Mouse (Mus musculus): ENCODE data around the gene Anks4b.

Anks4b gene

DNA sequence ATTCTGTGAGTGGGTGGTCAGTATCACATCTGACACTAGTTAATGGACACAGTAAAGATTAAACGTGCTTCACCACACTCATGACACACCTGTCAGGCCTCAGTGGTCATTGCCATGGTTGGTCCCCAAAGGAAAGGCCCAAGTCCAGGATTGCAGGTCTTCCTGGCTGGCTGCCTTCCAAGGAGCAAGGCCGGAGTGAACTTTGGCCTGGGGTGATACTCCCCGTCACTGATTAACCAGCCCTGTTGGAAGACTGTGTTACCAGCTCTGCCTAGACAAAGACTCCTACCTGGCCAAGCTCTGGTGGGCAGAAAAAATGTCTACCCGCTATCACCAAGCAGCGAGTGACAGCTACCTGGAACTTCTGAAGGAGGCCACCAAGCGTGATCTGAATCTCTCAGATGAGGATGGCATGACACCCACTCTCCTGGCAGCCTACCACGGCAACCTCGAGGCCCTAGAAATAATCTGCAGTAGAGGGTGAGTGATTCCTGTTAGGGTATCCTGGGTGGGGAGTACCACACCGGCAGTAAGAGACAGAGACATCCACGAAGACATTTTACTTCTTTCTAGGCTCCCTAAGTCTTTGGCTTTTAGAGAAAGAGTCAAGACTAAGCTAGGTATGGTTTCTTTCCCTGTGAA lies at the start of gene Anks4b:
Anks4b (plus strand) TSS at position 256 of the 642 bp plus-strand sequence.
- DNase-seq (ENCODE audit: low spot score in 2 of 2), result no peak

DNA sequence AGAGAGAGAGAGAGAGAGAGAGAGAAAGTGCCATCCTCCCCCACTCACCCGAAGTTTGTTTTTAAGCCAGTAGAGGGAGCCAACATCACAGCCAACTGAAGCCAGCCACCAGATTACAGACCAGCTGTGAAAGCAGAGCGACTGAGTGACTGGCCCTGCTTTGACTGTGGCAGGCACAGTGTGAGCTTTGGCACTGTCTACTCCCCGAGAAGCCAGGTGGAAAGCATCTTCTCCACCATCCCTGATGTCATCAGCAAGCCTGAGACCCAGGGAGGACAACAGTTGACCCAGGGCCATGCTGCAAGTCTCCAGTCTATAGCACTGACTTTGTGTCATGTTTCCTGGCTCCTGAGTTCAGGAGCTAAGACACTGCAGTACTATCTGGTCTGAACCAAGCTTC lies 48.8 kb upstream of the Anks4b start:
- peak in 1 of 2 experiments; percentile 7 for DNase-seq (ENCODE audit: low spot score in 2 of 2)

DNA sequence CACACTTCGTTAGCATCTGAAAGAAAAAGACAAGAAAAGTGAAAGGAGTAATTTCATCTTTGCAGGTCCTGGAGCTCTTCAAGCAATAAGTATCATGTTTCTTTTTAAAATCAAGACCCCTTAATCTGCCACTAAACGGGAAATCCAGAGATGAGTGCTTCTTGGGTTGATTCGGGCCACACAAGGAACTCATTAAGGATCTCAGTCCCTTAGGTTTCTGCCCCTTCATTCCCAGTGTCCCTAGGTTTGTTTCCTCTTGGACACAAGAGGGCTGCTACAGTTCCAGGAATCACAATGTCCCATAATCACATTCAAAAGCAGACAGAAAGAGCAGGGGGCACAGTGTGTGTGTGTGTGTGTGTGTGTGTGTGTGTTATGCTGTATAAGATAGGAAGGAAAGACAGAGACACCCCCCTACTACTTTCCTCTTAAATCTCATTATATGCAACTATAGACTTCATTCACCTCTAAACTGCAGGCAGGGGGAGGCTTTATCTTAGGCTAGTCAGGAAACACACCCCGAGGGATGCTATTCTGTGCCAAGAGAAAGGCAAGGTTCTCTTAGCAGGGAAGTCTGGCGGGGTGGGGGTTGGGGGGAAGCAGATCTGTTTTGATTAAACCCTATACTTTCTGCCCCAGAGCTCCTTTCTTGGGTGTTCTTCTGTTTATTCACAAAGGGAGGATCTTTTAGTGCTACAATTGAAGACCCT lies 46.5 kb upstream of the Anks4b start:
- DNase-seq (ENCODE audit: low spot score in 2 of 2), result no peak

DNA sequence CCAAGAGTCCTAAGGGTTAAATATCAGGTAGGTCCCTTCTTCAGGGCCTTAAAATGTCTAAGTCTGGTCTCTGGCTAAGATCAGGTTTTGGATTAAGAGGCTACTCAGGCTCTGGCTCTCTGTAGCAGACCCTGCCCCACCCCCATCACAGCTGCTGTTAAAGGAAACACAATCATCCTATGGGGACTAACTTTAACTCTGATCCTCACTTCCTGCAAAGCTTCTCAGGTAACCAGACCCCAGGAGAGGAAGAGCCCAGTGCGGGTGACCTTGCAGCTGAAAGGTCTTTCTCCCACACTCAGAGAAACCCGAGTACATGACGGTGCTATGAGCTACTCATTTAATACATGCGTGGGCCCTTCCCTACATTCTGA lies 46.0 kb upstream of the Anks4b start:
- DNase-seq (ENCODE audit: low spot score in 2 of 2), result no peak

DNA sequence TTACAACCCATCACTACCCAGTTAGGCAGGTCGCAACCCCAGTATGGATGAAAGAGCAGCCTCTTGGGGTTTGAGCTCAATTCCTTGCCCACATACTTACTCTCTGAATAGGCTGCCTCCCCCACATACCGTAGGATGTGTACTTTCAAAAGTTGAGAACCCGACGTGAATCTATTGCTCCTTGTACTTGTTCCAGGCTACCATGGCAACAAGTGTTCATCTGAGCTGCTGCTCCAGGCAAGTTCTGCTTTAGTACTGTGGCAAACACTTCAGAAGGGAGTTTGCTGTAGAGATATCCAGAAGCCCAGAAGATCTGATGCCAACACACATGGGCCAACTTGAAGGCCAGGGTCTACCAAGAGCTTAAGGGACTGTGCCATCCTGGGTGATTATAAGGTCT lies 44.7 kb upstream of the Anks4b start:
- no peak for DNase-seq (ENCODE audit: low spot score in 2 of 2)

DNA sequence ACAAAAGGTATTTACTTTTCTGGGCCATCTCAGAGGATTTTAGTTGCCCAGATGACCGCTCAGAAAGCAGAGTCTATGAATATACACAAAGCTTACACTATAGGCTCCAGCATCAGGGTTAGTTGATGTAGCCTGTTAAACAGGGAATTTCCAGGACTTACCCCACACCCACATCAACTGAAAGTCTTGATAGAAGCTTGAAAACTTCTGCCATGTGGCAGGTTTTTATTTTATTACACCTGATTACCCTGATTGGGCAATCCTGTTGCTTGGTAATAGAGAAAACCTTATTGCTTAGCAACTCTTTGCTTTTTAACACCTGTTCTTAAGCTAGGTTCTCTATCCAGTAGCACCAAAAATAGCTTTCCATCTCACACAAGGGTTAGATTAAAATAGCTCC lies 30.9 kb upstream of the Anks4b start:
- no peak for DNase-seq (ENCODE audit: low spot score in 2 of 2)

DNA sequence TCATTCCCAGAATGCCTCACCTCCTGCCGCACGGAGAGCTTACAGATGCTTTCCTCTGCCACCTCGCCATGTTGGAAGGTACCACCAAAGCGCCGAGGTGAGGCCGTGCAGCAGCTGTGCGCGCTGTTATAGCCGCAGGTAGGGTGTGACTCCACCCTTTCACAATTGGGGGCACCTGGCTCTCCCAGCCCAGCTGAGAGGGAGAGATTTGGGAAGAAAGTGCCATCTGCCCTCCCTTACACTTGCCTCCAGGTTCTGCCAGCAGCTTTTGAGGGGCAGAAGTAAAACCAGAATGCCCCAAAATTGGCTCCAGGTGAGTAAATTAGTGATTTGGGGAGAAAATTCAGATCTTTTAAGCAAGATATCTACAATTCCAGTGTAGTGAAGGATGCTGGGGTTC lies 28.5 kb upstream of the Anks4b start, which contains the start of gene Zp2:
Zp2 (minus strand) TSS at position 101 of the 400 bp plus-strand sequence.
- DNase-seq (ENCODE audit: low spot score in 2 of 2), result no peak

DNA sequence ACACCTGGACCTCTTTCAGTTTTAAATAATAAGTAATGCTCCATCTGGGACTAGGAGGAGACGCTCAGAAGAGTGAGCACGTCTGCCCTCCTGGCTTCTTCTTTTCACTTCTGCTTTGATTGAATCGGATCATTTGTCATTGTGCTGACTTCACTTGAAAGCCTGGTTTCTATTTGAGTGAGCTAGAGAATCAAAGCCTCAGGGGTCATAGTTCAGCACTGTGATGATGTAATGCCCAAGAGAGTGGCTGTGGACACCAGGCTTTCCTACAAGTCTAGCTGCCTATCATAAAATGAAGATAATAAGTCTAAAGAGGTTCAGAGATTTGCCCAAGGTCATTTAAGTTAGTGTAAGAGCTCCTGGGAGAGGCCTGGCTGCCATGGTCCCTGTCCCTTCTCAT lies 23.4 kb upstream of the Anks4b start:
- DNase-seq (ENCODE audit: low spot score in 2 of 2), result no peak

DNA sequence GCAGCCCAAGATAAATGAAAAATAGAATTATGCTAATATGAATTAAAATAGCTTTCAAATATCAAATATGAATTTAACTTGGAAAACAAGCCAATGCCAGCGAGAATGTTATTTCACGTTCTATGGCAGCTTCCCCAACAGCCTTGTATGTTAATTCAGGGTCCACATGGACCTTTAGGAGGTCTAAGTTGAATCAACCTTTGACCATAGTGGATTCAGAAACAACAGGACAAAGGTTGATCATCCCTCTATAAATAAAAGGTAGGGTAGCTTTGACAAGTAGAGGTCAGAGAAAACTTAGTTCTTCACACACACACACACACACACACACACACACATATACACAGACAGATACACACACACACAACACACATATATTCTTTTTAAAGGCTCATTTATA lies 22.8 kb upstream of the Anks4b start:
- no peak for DNase-seq (ENCODE audit: low spot score in 2 of 2)

DNA sequence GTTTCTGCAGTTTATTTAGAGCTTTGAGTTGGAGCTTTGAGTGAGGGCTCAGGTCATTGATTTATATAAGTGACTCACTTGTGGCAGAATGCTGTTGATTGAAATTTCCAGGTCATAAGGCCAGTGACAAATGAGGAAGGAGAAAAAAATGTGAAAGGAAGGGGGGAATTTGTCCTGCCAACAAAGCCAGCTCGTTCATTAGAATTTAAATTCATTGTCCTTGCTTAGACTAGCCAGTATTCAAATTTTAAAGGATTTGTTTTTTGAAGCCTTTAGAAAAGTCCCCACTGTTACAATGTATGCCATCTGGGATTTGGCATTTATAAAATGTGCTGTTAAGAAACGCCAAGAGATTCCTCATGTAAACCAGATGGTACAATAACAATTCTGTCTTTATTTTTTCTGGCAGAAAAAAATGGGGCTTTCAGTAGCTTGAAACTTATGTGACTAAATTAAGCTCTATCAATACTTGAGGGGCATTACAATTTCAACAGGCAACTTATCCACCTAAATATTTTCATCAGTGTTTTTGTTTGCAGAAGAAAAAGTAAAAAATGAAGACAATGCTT lies 16.7 kb upstream of the Anks4b start:
- DNase-seq (ENCODE audit: low spot score in 2 of 2), result no peak

DNA sequence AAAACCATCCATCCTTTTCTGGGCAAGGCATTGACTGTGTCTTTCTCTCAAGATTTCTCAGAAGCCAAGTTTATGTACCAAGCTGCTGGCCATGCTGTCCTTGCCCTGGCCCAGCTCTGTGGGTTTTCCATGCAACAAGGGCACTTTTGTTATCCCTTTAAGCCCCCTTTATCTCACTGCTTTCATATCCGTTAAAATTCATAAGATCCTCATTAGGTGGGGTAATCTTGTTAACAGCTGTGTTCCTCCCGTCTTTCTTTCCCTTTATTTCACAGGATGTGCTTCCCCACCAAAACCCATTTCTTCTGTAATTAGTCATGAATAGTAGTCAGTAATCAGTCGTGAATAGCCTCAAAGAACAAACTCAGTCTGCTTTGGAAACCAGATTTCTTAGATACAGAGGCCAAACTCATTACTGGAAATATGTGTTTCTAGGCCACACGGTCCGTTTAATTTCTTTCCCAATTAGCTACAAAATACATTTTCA lies 16.0 kb upstream of the Anks4b start:
- no peak for DNase-seq (ENCODE audit: low spot score in 2 of 2)

DNA sequence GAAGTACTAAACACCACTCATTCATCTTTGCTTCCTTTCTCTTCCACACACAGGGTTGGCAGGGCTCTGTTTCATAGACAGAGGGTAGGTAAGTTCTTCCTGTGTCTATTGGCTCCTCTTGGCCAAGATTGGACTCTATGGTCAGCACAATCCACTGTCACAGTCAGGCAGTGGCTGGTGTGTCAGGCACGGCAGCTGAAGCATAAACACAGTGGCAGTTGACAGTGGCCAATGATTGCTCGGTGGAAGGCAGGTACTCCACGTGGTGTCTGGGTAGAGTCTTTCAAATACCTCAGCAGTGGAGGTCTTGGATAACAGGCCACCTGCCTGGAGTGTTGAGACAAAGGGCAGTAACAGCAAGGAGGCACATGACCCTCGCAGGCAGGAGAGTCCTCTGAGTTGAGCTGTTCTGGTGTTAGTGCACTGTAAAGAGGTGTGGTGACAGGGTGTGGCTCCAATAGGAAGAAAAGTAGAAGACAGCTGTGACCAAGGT lies 15.5 kb upstream of the Anks4b start:
- DNase-seq (ENCODE audit: low spot score in 2 of 2), result no peak

DNA sequence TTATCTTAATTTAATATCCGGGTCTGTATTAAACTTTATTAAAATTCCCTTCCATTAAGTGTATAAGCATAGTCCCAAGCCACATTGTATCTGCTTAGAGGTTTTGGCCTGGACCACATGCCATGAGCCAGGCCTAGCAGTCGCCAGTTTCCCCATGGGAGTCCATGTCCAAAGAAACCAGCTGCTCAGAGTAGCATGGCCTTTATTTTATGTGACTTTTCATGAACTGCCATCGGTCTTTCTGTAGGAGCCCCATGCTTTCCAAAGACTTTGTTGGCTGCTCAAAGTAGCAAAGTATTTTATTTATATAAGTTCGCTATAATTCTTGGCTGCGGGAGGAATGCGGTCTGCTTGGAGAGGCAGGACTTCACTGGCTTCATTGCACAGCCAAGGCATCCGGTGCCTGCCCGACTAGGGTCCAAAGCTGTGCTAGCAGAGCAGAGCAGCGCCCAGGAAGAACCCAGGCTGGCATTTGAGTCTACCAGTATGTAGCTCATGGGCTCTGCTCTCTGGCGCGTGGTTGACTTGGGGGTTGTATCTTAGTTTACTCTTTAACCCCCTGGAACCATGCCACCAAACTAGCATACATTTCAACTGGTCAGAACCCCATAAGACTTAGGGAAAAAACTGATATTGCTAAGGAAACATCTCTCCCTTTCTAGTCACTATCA lies 9.9 kb upstream of the Anks4b start:
- no peak for DNase-seq (ENCODE audit: low spot score in 2 of 2)

DNA sequence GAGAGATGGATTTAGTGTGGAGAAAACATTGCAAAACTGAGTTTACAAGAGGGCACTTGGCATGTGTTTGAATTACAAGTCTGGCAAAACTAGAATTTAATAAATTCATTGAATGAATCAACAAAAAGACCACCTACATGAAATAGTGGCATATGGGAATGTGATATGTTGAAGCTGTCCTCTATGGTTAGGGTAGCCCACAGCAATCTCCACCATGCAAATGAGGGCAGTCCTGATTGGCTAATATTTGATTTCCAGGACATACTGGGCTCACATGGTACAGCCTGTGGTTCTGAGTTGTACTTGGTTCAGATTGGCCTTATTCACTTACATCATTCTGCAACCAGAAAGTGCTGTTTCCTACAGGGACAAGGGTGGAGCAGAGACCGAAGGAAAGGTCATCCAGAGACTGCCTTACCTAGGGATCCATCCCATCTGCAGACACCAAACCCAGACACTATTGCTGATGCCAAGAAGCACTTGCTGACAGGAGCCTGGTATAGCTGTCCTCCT lies 1.4 kb upstream of the Anks4b start:
- DNase-seq (ENCODE audit: low spot score in 2 of 2), result no peak

DNA sequence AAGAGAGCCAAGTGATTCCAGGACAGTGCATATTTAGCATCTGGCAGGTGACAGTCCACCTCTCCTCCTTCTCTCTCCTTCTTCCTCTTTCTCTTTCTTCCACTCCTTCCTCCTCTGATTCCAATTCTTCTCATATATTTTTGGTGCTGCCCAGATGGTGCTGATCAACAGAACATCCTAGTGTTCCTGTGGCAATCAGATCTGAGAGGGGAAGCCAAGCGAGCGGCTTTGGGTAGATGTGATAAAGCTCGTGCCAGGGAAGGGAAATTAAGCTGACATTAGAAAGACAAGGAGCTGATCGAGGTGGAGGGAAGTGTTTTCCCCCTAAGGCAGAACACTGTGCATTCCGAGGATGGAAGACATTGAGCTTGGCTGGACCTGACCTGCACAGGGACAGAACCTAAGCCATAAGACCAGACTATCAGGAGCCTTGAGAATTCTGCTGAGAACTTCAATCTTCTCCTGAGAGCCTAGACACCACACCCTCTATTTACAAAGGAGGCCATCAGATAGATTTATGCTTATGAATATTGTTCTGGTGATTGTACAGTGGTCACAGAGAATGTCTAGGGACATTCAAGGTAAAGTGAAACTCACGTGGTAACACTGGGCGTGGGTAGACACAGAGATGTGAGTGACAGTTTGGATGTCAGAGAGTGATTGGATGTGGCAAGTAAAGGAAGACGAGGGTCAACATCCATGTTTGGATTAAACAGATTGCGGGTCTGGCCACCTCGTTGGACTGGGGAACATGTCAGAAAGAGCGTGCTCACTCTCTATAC lies 1.3 kb downstream of the Anks4b start:
- no peak for DNase-seq (ENCODE audit: low spot score in 2 of 2)

DNA sequence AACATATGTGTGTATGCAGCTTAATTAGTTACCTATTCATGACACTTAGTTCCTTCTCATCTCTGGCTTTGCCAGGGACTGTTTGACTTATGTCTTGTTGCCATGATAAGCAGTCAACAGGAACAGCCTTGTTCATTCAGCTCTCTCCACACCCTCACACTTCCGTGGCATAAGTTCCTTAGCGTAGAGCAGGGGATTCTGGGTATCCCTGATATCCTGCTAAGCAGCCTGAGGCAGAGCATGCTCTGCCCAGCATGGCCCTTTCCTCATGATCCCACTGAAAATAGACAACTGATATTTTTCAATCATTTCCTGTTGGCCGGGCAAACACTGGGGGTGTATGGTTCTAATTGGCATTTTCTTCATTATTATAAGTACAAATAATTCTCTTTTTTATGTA lies 4.0 kb downstream of the Anks4b start:
- no peak for DNase-seq (ENCODE audit: low spot score in 2 of 2)

DNA sequence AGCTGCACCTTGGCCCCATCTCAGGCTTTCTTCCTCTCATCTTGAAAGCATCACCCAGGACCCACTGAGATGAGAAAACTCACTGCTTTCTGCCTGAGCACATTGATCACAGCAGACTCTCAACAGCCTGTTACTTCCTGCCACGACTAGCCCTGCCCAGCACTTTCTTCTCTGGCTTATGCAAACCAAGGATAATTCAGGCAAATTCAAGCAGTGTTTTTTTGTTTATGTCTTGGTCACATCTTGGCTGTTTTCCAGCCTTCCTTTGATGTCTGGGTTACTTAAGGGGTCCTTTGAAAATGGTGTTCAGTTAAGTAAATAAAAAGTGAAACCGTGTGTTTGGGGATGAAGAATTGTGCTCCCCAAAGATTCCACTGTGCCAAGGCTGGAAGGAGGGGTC lies 5.3 kb downstream of the Anks4b start:
- DNase-seq (ENCODE audit: low spot score in 2 of 2), result no peak

DNA sequence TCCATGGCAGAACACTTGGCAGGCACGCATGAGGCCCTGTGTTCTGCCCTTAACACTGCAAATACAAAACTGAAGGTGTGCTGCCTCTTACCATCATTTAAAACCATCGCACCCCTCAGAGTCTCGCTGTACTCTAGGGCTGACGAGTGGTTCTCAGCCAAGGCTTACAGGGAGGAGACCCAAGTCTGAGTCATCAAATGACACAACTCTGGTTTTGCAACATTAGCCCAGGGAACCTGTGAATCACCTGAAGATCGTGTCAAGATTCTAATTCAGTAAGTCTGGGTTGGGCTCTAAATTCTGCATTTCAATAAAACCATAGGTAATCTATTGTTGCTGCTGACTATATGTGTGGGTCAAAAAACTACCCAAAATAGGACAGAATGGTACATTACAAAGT lies 6.9 kb downstream of the Anks4b start:
- no peak for DNase-seq (ENCODE audit: low spot score in 2 of 2)

DNA sequence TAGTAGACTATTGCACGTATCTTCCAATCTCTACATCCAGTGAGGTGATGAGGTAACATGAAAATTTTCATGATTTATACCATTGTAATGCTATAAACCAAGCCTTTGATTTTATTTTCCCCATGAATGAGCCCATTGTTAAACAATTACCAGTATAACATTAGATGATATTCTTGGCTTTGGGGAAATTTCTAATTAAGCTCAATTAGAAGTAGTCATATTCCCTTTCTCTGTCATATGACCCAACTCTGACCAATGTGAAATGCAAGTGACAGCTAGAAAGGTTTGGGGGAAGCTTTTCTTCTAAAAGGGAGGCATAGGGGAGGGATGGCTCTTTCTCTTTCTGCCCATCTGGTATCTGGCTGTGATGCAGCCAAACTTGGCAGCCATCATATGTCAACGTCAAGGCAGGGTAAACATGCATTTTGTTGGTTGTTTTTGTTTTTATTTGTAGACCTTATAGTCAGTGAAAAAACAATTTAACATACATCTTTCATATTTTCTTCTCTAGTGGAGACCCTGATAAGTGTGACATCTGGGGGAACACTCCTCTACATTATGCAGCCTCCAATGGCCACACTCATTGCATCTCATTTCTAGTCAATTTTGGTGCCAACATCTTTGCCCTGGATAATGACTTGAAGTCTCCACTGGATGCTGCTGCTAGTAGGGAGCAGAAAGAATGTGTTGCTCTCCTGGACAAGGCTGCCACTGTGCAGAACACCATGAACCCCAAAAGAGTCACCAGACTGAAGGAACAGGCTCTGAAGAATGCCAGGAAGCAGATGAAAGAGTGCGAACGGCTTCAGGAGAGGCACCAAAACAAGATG lies 8.0 kb downstream of the Anks4b start:
- DNase-seq (ENCODE audit: low spot score in 2 of 2), result no peak

DNA sequence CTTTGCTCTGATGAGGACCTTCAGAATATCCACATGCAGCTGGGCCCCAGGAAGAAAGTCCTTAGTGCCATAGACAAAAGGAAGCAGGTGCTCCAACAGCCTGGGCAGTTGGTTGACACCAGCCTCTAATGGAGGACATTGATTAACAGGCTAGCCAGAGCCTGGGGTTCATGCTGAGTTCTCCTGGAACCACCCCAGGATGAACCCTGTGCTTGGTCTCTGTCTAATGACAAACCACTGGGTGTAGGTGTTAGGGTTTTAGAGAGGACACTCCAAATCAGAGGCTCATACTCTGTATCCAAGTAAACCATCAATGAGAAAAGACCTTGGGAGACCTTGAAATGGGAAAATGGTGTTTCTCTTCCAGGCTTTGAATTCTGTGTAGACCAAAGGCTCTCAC lies 9.2 kb downstream of the Anks4b start:
- no peak for DNase-seq (ENCODE audit: low spot score in 2 of 2)

DNA sequence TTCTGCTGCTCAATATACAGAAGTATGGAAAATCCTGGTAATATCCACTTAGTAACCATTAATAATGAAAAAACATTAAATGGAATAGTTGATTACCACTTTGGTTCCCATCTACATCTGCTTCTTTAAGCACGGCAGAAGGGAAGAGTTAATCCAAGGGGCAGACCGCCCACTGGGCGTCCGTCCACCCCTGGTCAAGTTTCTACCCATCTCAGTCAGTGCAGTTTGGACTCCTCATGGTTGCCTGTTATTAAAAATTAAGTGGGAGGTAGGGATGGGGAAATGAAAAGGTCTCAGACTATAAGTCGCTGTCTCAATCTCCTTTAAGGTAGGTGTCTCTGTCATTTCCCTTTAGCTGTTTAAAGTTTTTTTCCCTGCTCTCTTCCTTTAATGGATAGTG lies 15.3 kb downstream of the Anks4b start:
- DNase-seq (ENCODE audit: low spot score in 2 of 2), result no peak

All from spleen, postnatal 14 days (tissue).